Mouse (Mus musculus): ENCODE results near the gene Clybl.

Gene Clybl

GRCm38 (mm10) chr14:122181078-122181814 lies at the start of gene Clybl:
Clybl (plus strand) TSS chr14:122181704.
- in situ Hi-C loops (cut with MboI; ENCODE audit: low sequenced_read_pairs) = no loop called here

GRCm38 (mm10) chr14:122136368-122136928 lies 45.1 kb upstream of the Clybl start:
- in situ Hi-C loops (cut with MboI; ENCODE audit: low sequenced_read_pairs) = no loop called here

- in situ Hi-C loops (cut with MboI; ENCODE audit: low sequenced_read_pairs) = no loop called here
Measured at GRCm38 (mm10) chr14:122137234-122137633, 44.3 kb upstream of the Clybl start.

GRCm38 (mm10) chr14:122140126-122140525 lies 41.4 kb upstream of the Clybl start:
- in situ Hi-C loops (cut with MboI; ENCODE audit: low sequenced_read_pairs) = no loop called here

GRCm38 (mm10) chr14:122143585-122144269 lies 37.8 kb upstream of the Clybl start:
- in situ Hi-C loops (cut with MboI; ENCODE audit: low sequenced_read_pairs) = no loop called here

- in situ Hi-C loops (cut with MboI; ENCODE audit: low sequenced_read_pairs) = no loop called here
Measured at GRCm38 (mm10) chr14:122145374-122145773, 36.1 kb upstream of the Clybl start.

- in situ Hi-C loops (cut with MboI; ENCODE audit: low sequenced_read_pairs) = no loop called here
Measured at GRCm38 (mm10) chr14:122150616-122151015, 30.9 kb upstream of the Clybl start.

GRCm38 (mm10) chr14:122157738-122158137 lies 23.8 kb upstream of the Clybl start:
- in situ Hi-C loops (cut with MboI; ENCODE audit: low sequenced_read_pairs) = no loop called here

- in situ Hi-C loops (cut with MboI; ENCODE audit: low sequenced_read_pairs) = no loop called here
Measured at GRCm38 (mm10) chr14:122160916-122161315, 20.6 kb upstream of the Clybl start.

- in situ Hi-C loops (cut with MboI; ENCODE audit: low sequenced_read_pairs) = no loop called here
Measured at GRCm38 (mm10) chr14:122168912-122169311, 12.6 kb upstream of the Clybl start.

GRCm38 (mm10) chr14:122170202-122170781 lies 11.2 kb upstream of the Clybl start:
- in situ Hi-C loops (cut with MboI; ENCODE audit: low sequenced_read_pairs) = no loop called here

GRCm38 (mm10) chr14:122171031-122171430 lies 10.5 kb upstream of the Clybl start:
- in situ Hi-C loops (cut with MboI; ENCODE audit: low sequenced_read_pairs) = no loop called here

- in situ Hi-C loops (cut with MboI; ENCODE audit: low sequenced_read_pairs) = no loop called here
Measured at GRCm38 (mm10) chr14:122176263-122176798, 5.2 kb upstream of the Clybl start.

- in situ Hi-C loops (cut with MboI; ENCODE audit: low sequenced_read_pairs) = no loop called here
Measured at GRCm38 (mm10) chr14:122179262-122179661, 2.2 kb upstream of the Clybl start.

- in situ Hi-C loops (cut with MboI; ENCODE audit: low sequenced_read_pairs) = no loop called here
Measured at GRCm38 (mm10) chr14:122181815-122182157, 282 bp downstream of the Clybl start.

- in situ Hi-C loops (cut with MboI; ENCODE audit: low sequenced_read_pairs) = no loop called here
Measured at GRCm38 (mm10) chr14:122182220-122182619, 716 bp downstream of the Clybl start.

GRCm38 (mm10) chr14:122183974-122184373 lies 2.5 kb downstream of the Clybl start:
- in situ Hi-C loops (cut with MboI; ENCODE audit: low sequenced_read_pairs) = no loop called here

- in situ Hi-C loops (cut with MboI; ENCODE audit: low sequenced_read_pairs) = no loop called here
Measured at GRCm38 (mm10) chr14:122188250-122188649, 6.7 kb downstream of the Clybl start.

- in situ Hi-C loops (cut with MboI; ENCODE audit: low sequenced_read_pairs) = no loop called here
Measured at GRCm38 (mm10) chr14:122189901-122190300, 8.4 kb downstream of the Clybl start.

GRCm38 (mm10) chr14:122190527-122190926 lies 9.0 kb downstream of the Clybl start:
- in situ Hi-C loops (cut with MboI; ENCODE audit: low sequenced_read_pairs) = no loop called here

- in situ Hi-C loops (cut with MboI; ENCODE audit: low sequenced_read_pairs) = no loop called here
Measured at GRCm38 (mm10) chr14:122190941-122191510, 9.5 kb downstream of the Clybl start.

Measured in CH12F3 (cell line).